In genomic region chr5:36205397-36205796, GRCm38 (mm10) we compare ENCODE assay signal across 36 mouse cellular contexts. TPM values are rescaled to one million over a fixed set of nuclear protein-coding genes. Genes with fewer than 3 reads are reported as not detected.
"Had no signal": no experiment of that assay in that cellular context is flagged by ENCODE, and none has a peak within 500 bp of the region (broad histone marks: within the 10 kb centered on the region; RNA-seq: fewer than 3 reads in every experiment).

No protein-coding gene starts in this region.

- DNase-seq: gastrocnemius, postnatal 14 days; gastrocnemius, postnatal 36 days; heart, adult 11 months; heart, adult 2 months; kidney, adult 11 months; kidney, adult 2 months; kidney, adult 9 months; kidney, postnatal 14 days; kidney, postnatal 36 days; layer of hippocampus, adult 9-11 months; layer of hippocampus, postnatal 36 days; left cerebral cortex, postnatal 4 days had no signal

- ATAC-seq: hindbrain, postnatal 0 days; intestine, embryonic 16.5 days had no signal

- H3K27ac ChIP-seq: heart, adult 2 months; heart, embryonic 10.5 days; hindbrain, embryonic 13.5 days; hindbrain, embryonic 15.5 days; hindbrain, postnatal 0 days; kidney, embryonic 15.5 days; kidney, postnatal 0 days; limb, embryonic 13.5 days; limb, embryonic 15.5 days had no signal

- H3K27me3 ChIP-seq: hindbrain, embryonic 13.5 days; hindbrain, embryonic 15.5 days; kidney, embryonic 15.5 days; limb, embryonic 13.5 days; limb, embryonic 15.5 days had no signal

- H3K4me2 ChIP-seq: heart, embryonic 12.5 days; hindbrain, embryonic 13.5 days; hindbrain, embryonic 15.5 days; kidney, embryonic 15.5 days; limb, embryonic 13.5 days; limb, embryonic 15.5 days had no signal

- H3K4me3 ChIP-seq: heart, adult 2 months; heart, embryonic 10.5 days; heart, embryonic 12.5 days; hindbrain, embryonic 13.5 days; hindbrain, embryonic 15.5 days; kidney, embryonic 15.5 days; limb, embryonic 13.5 days; limb, embryonic 15.5 days had no signal

- H3K36me3 ChIP-seq: heart, embryonic 10.5 days; heart, embryonic 12.5 days; hindbrain, embryonic 13.5 days; hindbrain, embryonic 15.5 days; kidney, embryonic 15.5 days; limb, embryonic 13.5 days; limb, embryonic 15.5 days had no signal

- H3K9ac ChIP-seq: heart, embryonic 12.5 days; hindbrain, embryonic 13.5 days; hindbrain, embryonic 15.5 days; kidney, embryonic 15.5 days; limb, embryonic 13.5 days; limb, embryonic 15.5 days had no signal

- H3K9me3 ChIP-seq: heart, embryonic 10.5 days; heart, embryonic 12.5 days; hindbrain, embryonic 13.5 days; hindbrain, embryonic 15.5 days; kidney, embryonic 15.5 days; limb, embryonic 13.5 days; limb, embryonic 15.5 days had no signal

RNA-seq across cellular contexts. Expression of gene Psapl1, which starts 1.6 kb away (rescaled TPM):
- total RNA-seq: gastrocnemius, adult 8-10 months; gastrocnemius, postnatal 14 days; gastrocnemius, postnatal 36 days; heart, adult 2 months; heart, postnatal 10 days; heart, postnatal 25 days; hematopoietic stem cell, adult 5-6 weeks; hindbrain, postnatal 0 days; layer of hippocampus, adult 18-20 months; layer of hippocampus, adult 8-10 months; layer of hippocampus, postnatal 14 days; layer of hippocampus, postnatal 36 days; left cerebral cortex, adult 18-20 months; left cerebral cortex, adult 8-10 months; left cerebral cortex, postnatal 10 days; left cerebral cortex, postnatal 25 days; left cerebral cortex, postnatal 4 days; liver, adult 2 months had no signal
- polyA plus RNA-seq: heart, embryonic 12.5 days; heart, embryonic 14.5 days; hindbrain, embryonic 11.5 days; hindbrain, embryonic 13.5 days; hindbrain, embryonic 15.5 days; hindbrain, postnatal 0 days; kidney, adult 2 months; liver, adult 2 months had no signal
